Mouse (Mus musculus) right cerebral cortex, postnatal 25 days (tissue): ENCODE results near the gene Rab11fip4.

Experiments
- DNase-seq: peaks from one replicate; pipeline ENCODE4 v3.0.0; 2022

Rab11fip4 gene

GRCm38 (mm10) chr11:79615871-79616270 lies 24.9 kb downstream of the Rab11fip4 start:
- DNase-seq = no peak

- DNase-seq = no peak
Observed at GRCm38 (mm10) chr11:79617991-79618390, 27.0 kb downstream of the Rab11fip4 start.

GRCm38 (mm10) chr11:79623029-79623428 lies 32.0 kb downstream of the Rab11fip4 start:
- DNase-seq = no peak

- DNase-seq = peak; percentile 60
Observed at GRCm38 (mm10) chr11:79624801-79625302, 33.8 kb downstream of the Rab11fip4 start.

- no peak for DNase-seq
Observed at GRCm38 (mm10) chr11:79628716-79629115, 37.7 kb downstream of the Rab11fip4 start.

GRCm38 (mm10) chr11:79629752-79630374 lies 38.9 kb downstream of the Rab11fip4 start:
- DNase-seq = no peak

GRCm38 (mm10) chr11:79630521-79630920 lies 39.5 kb downstream of the Rab11fip4 start:
- no peak for DNase-seq

- DNase-seq = no peak
Observed at GRCm38 (mm10) chr11:79633366-79633765, 42.4 kb downstream of the Rab11fip4 start.

- DNase-seq = no peak
Observed at GRCm38 (mm10) chr11:79635661-79636449, 44.8 kb downstream of the Rab11fip4 start.

GRCm38 (mm10) chr11:79636481-79636880 lies 45.5 kb downstream of the Rab11fip4 start:
- no peak for DNase-seq

- DNase-seq = no peak
Observed at GRCm38 (mm10) chr11:79638691-79639090, 47.7 kb downstream of the Rab11fip4 start.

GRCm38 (mm10) chr11:79640940-79641733 lies 50.1 kb downstream of the Rab11fip4 start:
- no peak for DNase-seq

- no peak for DNase-seq
Observed at GRCm38 (mm10) chr11:79643730-79644129, 52.7 kb downstream of the Rab11fip4 start.

GRCm38 (mm10) chr11:79644717-79645191 lies 53.7 kb downstream of the Rab11fip4 start:
- no peak for DNase-seq

GRCm38 (mm10) chr11:79646026-79646425 lies 55.0 kb downstream of the Rab11fip4 start:
- no peak for DNase-seq

GRCm38 (mm10) chr11:79646467-79647070 lies 55.6 kb downstream of the Rab11fip4 start:
- DNase-seq = no peak

GRCm38 (mm10) chr11:79647071-79647501 lies 56.1 kb downstream of the Rab11fip4 start:
- DNase-seq = peak; percentile 57

GRCm38 (mm10) chr11:79650359-79650835 lies 59.4 kb downstream of the Rab11fip4 start:
- DNase-seq = no peak

- DNase-seq = no peak
Observed at GRCm38 (mm10) chr11:79652257-79652656, 61.2 kb downstream of the Rab11fip4 start.

GRCm38 (mm10) chr11:79652921-79653575 lies 62.0 kb downstream of the Rab11fip4 start:
- DNase-seq = no peak

- no peak for DNase-seq
Observed at GRCm38 (mm10) chr11:79654407-79654831, 63.4 kb downstream of the Rab11fip4 start.

- no peak for DNase-seq
Observed at GRCm38 (mm10) chr11:79655592-79655991, 64.6 kb downstream of the Rab11fip4 start.
